Mouse (Mus musculus) intestine, embryonic 14.5 days (tissue): ENCODE data around the gene Gm10491. TPM values are rescaled to one million over a fixed set of nuclear protein-coding genes. Genes with fewer than 3 reads are reported as not detected.

ENCODE experiments used
- ATAC-seq: fragments of 200-750 bp; cut with Nextera tagmentation; replicated peaks from 2 replicates; pipeline ENCODE4 v1.8.0; 2017; ENCODE audit warnings: low read depth, moderate number of reproducible peaks, moderate TSS enrichment, moderate library complexity; ENCODE audit not compliant: low FRiP score, low TSS enrichment
- DNase-seq: peaks from one replicate; pipeline ENCODE4 v3.0.0-alpha.2; 2018; ENCODE audit warnings: low spot score
- H3K27ac ChIP-seq: fragments of 300-500 bp; sonication (generic); 2 replicates; pipeline ENCODE4 v1.5.1; 2014; ENCODE audit warnings: low read depth, mild to moderate bottlenecking, control low read depth
- H3K27me3 ChIP-seq: fragments of 300-500 bp; sonication (generic); replicated peaks from 2 replicates; pipeline ENCODE4 v1.6.1; 2014; ENCODE audit warnings: low read length, control low read depth; ENCODE audit not compliant: control insufficient read depth, insufficient read depth
- H3K36me3 ChIP-seq: fragments of 300-500 bp; sonication (generic); 2 replicates; pipeline ENCODE4 v1.6.1; 2014; ENCODE audit warnings: low read length, control low read depth; ENCODE audit not compliant: control insufficient read depth, insufficient read depth
- H3K4me1 ChIP-seq: fragments of 300-500 bp; sonication (generic); replicated peaks from 2 replicates; pipeline ENCODE4 v1.6.1; 2014; ENCODE audit warnings: low read length, control low read depth, mixed read lengths; ENCODE audit not compliant: control insufficient read depth, insufficient read depth
- H3K4me2 ChIP-seq: fragments of 300-500 bp; sonication (generic); 2 replicates; pipeline ENCODE4 v1.6.1; 2014; ENCODE audit warnings: low read length
- H3K4me3 ChIP-seq: fragments of 300-500 bp; sonication (generic); 2 replicates; pipeline ENCODE4 v1.5.1; 2014; ENCODE audit warnings: low read depth, low read length, control low read depth, mixed read lengths
- H3K9ac ChIP-seq: fragments of 300-500 bp; sonication (generic); 2 replicates; pipeline ENCODE4 v1.6.1; 2014; ENCODE audit warnings: mild to moderate bottlenecking, low read length
- H3K9me3 ChIP-seq: fragments of 300-500 bp; sonication (generic); 2 replicates; pipeline ENCODE4 v1.6.1; 2016; ENCODE audit warnings: low read length, control low read depth; ENCODE audit not compliant: control insufficient read depth
- WGBS: fragments of 180-500 bp; shearing (Covaris S2); extraction: QIAGEN DNeasy Blood & Tissue Kit; methylation state at CpG from one replicate; pipeline ENCODE4 v1.1.7; 2014; 5-methylcytosine and 5-hydroxymethylcytosine counted together
- polyA plus RNA-seq: library from polyadenylated mRNA; unstranded; fragments of >200 nt; fragmentation: Nextera tagmentation; extraction: Ambion mirVana; gene quantifications from 2 replicates; pipeline ENCODE4 v1.2.1, GENCODE M21; 2014

Gm10491 gene
- not detected in 2 replicates for polyA plus RNA-seq

GRCm38 (mm10) chrX:7907735-7908134 is at the start of gene Gm10491:
Gene Gm10491 (minus strand): TSS chrX:7907835.
- H3K4me3 ChIP-seq = no peak within 1 kb of the TSS
- no peak within 1 kb of the TSS for H3K27ac ChIP-seq
- no peaks in the 10 kb centered on the region for H3K36me3 ChIP-seq
- H3K9me3 ChIP-seq = no peaks in the 10 kb centered on the region
- no peaks in the 10 kb centered on the region for H3K4me1 ChIP-seq
- H3K4me2 ChIP-seq = no peak within 1 kb of the TSS
- no peak within 1 kb of the TSS for H3K9ac ChIP-seq
- 82% methylated on average over 5 of the region's 5 CpGs for WGBS
- ATAC-seq = no peak
- DNase-seq = no peak
- H3K27me3 ChIP-seq = no peaks in the 10 kb centered on the region

DNA sequence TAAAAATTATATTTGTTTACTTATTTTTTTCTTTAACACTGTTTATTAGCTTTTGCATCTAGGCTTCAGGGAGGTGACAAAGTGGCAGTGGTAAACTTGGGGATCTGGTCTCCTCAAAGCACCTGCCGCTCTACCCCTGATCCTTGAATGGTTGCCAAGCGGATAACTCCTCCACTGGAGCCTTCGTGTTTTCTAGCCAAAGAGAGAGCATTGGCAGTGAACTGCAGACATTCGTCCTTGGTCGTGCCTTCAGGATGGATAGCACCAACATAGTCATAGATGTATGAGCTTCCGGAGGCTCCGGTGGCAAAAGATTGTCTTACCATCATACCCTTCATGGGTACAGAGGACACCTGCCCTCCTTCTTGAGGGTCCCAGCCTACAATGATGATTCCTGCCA is 42.5 kb upstream of the Gm10491 start:
- Histone ChIP-seq H3K27ac (no peak overlapping the region), H3K4me2 (no peak overlapping the region), H3K27me3 (no peaks in the 10 kb centered on the region), H3K36me3 (no peaks in the 10 kb centered on the region), H3K4me3 (no peak overlapping the region), H3K9ac (no peak overlapping the region), H3K4me1 (no peaks in the 10 kb centered on the region), H3K9me3 (no peaks in the 10 kb centered on the region)
- ATAC-seq (no peak), DNase-seq (no peak)
- WGBS = 94% methylated on average over 7 of the region's 7 CpGs

- no peaks in the 10 kb centered on the region for H3K4me1 ChIP-seq
- ATAC-seq (peak; percentile 99), DNase-seq (peak; percentile 88)
- H3K27ac ChIP-seq = peak overlapping the region; percentile 43; the same call in 1 of the 2 replicates
- peak overlapping the region; percentile 43 for H3K4me3 ChIP-seq
- no peaks in the 10 kb centered on the region for H3K9me3 ChIP-seq
- 13% methylated on average over 38 of the region's 38 CpGs for WGBS
- peak overlapping the region; percentile 37; the same call in 1 of the 2 replicates for H3K9ac ChIP-seq
- H3K36me3 ChIP-seq = 0 out of 2 replicates have a peak, but pooled peaks cover 2% of the 10 kb centered on the region
- no peaks in the 10 kb centered on the region for H3K27me3 ChIP-seq
- H3K4me2 ChIP-seq = peak overlapping the region; percentile 52
These were observed 40.4 kb upstream of the Gm10491 start for GRCm38 (mm10) chrX:7947900-7948492.

- Histone ChIP-seq H3K9ac (peak within 1 kb of the TSS; percentile 37), H3K4me3 (peak within 1 kb of the TSS; percentile 43), H3K36me3 (0 out of 2 replicates have a peak, but pooled peaks cover 2% of the 10 kb centered on the region), H3K4me2 (peak within 1 kb of the TSS; percentile 52), H3K9me3 (no peaks in the 10 kb centered on the region), H3K27me3 (no peaks in the 10 kb centered on the region), H3K27ac (peak within 1 kb of the TSS; percentile 43; the same call in 1 of the 2 replicates), H3K4me1 (no peaks in the 10 kb centered on the region)
- ATAC-seq (peak; percentile 44), DNase-seq (no peak)
- WGBS = 17% methylated on average over 37 of the region's 37 CpGs
These were observed 39.7 kb upstream of the Gm10491 start, which contains the start of gene Hdac6 for GRCm38 (mm10) chrX:7947108-7947899. Gene Hdac6 (minus strand): TSS chrX:7947889.

- H3K4me3 ChIP-seq = no peak overlapping the region
- 69% methylated on average over 8 of the region's 8 CpGs for WGBS
- ATAC-seq = no peak
- DNase-seq = no peak
- H3K27me3 ChIP-seq = no peaks in the 10 kb centered on the region
- H3K27ac ChIP-seq = no peak overlapping the region
- H3K9ac ChIP-seq = no peak overlapping the region
- no peaks in the 10 kb centered on the region for H3K9me3 ChIP-seq
- H3K4me2 ChIP-seq = no peak overlapping the region
- peaks cover 10% of the 10 kb centered on the region; the same call in 1 of the 2 replicates for H3K36me3 ChIP-seq
- no peaks in the 10 kb centered on the region for H3K4me1 ChIP-seq
These were observed 38.0 kb upstream of the Gm10491 start for GRCm38 (mm10) chrX:7945618-7946017.

DNA sequence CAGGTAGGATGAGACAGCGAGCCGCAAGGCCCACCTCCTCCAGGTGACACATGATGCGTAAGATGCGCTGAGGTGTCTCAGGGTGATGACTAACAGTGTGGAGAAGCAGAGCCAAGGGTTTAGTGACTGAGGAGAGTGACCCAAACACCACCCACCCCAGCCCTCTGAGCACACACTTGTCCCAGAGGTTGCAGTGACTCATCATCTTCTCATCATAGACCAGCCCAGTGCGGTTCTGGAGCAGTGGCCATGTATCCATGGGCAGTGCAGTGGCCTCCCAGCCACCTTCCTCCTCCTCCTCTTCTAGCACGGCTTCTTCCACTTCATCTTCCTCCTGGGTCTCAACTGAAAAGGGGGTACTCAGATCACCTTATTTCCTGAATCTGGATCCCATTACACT is 30.0 kb upstream of the Gm10491 start:
- Histone ChIP-seq H3K27me3 (no peaks in the 10 kb centered on the region), H3K9ac (no peak overlapping the region), H3K27ac (no peak overlapping the region), H3K36me3 (peaks cover 28% of the 10 kb centered on the region; the same call in 1 of the 2 replicates), H3K4me3 (no peak overlapping the region), H3K4me1 (no peaks in the 10 kb centered on the region), H3K4me2 (no peak overlapping the region), H3K9me3 (no peaks in the 10 kb centered on the region)
- ATAC-seq (no peak), DNase-seq (no peak)
- WGBS = 98% methylated on average over 6 of the region's 6 CpGs

GRCm38 (mm10) chrX:7936874-7937273 is 29.2 kb upstream of the Gm10491 start:
- Histone ChIP-seq H3K36me3 (peaks cover 28% of the 10 kb centered on the region; the same call in 1 of the 2 replicates), H3K27ac (no peak overlapping the region), H3K4me3 (no peak overlapping the region), H3K9me3 (no peaks in the 10 kb centered on the region), H3K4me1 (no peaks in the 10 kb centered on the region), H3K27me3 (no peaks in the 10 kb centered on the region), H3K4me2 (no peak overlapping the region), H3K9ac (no peak overlapping the region)
- ATAC-seq = no peak
- no peak for DNase-seq
- 50% methylated on average over 11 of the region's 11 CpGs for WGBS

DNA sequence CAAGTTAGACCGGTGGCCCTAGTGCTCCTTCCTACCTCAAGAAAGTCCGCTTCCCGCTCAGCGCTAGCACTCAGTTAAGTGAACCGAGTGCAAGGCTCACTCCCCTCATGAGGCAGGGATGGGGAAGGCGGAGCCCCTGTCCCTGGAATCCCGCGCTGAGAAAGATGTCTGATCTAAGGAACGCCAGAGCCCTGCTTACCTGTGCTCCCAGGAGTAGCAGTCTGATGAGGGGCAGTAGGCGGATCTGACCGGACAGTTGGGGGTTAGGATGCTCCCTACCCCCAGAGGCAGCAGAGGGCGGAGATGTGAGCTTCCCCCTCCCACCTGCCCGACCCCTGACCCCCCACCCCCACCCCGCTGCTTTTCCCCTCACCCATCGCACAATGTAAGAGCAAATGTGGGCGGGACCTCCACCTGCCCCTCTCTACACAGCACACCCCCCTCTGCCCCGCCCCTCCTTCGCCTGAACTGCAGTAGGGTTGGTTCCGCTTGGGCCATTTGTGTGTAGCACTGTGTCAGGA is 20.7 kb upstream of the Gm10491 start, which contains the start of gene Eras:
Eras (minus strand) TSS at position 338 of the 521 bp plus-strand sequence.
- no peak for ATAC-seq

More for the DNA sequence above, 20.7 kb upstream of the Gm10491 start, which contains the start of gene Eras:
- Histone ChIP-seq H3K9me3 (no peaks in the 10 kb centered on the region), H3K4me1 (no peaks in the 10 kb centered on the region), H3K36me3 (peaks cover 10% of the 10 kb centered on the region; the same call in 1 of the 2 replicates), H3K27me3 (peaks cover 35% of the 10 kb centered on the region), H3K4me3 (no peak within 1 kb of the TSS), H3K27ac (no peak within 1 kb of the TSS), H3K9ac (no peak within 1 kb of the TSS), H3K4me2 (no peak within 1 kb of the TSS)
- WGBS = 15% methylated on average over 18 of the region's 19 CpGs
- DNase-seq = no peak
